Mouse (Mus musculus) lung, postnatal 0 days (tissue): ENCODE data around the gene Usp29.

Source experiments
- CTCF ChIP-seq: IDR thresholded peaks from 2 replicates; pipeline ENCODE4 v1.5.1; 2016; ENCODE audit warnings: antibody characterized with exemption, mild to moderate bottlenecking
- EP300 ChIP-seq: IDR thresholded peaks from 2 replicates; pipeline ENCODE4 v1.6.1; 2016; ENCODE audit warnings: antibody characterized with exemption, mild to moderate bottlenecking, control low read depth

DNA sequence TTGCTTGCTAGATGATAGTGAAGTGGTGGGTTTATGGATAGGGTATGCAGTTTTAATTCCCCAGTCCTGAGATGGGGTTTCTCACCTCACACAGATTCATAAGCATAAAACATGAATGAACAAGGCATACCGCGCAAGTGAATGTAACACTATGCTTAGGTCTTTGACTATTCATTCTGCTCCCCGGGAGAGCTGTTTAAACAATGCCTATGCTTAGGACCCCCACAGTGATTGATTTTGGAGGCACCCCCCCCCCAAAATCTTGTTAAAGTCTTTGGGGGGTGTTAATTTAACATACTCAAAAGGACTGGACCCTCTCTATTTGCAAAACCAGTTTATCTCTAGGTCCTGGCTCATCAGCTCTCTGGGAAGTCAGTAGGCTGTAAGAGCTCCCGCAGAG, 1.6 kb downstream of the Usp29 start:
- TF ChIP-seq CTCF (no peak), EP300 (no peak)
